Mouse (Mus musculus) kidney, embryonic 16.5 days (tissue): ENCODE measurements around the gene Usp47. TPM values are rescaled to one million over a fixed set of nuclear protein-coding genes. Genes with fewer than 3 reads are reported as not detected.

Experiments
- ATAC-seq: fragments of 200-750 bp; cut with Nextera tagmentation; 2 replicates; pipeline ENCODE4 v1.8.0; 2017; ENCODE audit warnings: moderate TSS enrichment; ENCODE audit not compliant: low FRiP score, low TSS enrichment
- H3K27ac ChIP-seq: fragments of 300-500 bp; sonication (generic); 2 replicates; pipeline ENCODE4 v1.5.1; 2014; ENCODE audit warnings: low read length
- H3K27me3 ChIP-seq: fragments of 300-500 bp; sonication (generic); 2 replicates; pipeline ENCODE4 v1.6.1; 2014; ENCODE audit warnings: low read length, control low read depth, mixed read lengths; ENCODE audit not compliant: insufficient read depth
- H3K36me3 ChIP-seq: fragments of 300-500 bp; sonication (generic); 2 replicates; pipeline ENCODE4 v1.6.1; 2014; ENCODE audit warnings: low read length, control low read depth, mixed read lengths; ENCODE audit not compliant: insufficient read depth
- H3K4me1 ChIP-seq: fragments of 300-500 bp; sonication (generic); 2 replicates; pipeline ENCODE4 v1.6.1; 2014; ENCODE audit warnings: low read length, control low read depth, mixed read lengths; ENCODE audit not compliant: insufficient read depth
- H3K4me2 ChIP-seq: fragments of 300-500 bp; sonication (generic); replicated peaks from 2 replicates; pipeline ENCODE4 v1.6.1; 2014; ENCODE audit warnings: low read depth, low read length
- H3K4me3 ChIP-seq: fragments of 300-500 bp; sonication (generic); 2 replicates; pipeline ENCODE4 v1.5.1; 2014; ENCODE audit warnings: mild to moderate bottlenecking, low read length
- H3K9ac ChIP-seq: fragments of 300-500 bp; sonication (generic); replicated peaks from 2 replicates; pipeline ENCODE4 v1.6.1; 2014; ENCODE audit warnings: low read length
- H3K9me3 ChIP-seq: fragments of 300-500 bp; sonication (generic); 2 replicates; pipeline ENCODE4 v1.6.1; 2016; ENCODE audit warnings: low read length, control low read depth
- WGBS: fragments of 180-500 bp; shearing (Covaris S2); extraction: QIAGEN DNeasy Blood & Tissue Kit; methylation state at CpG from one replicate; pipeline ENCODE4 v1.1.7; 2014; 5-methylcytosine and 5-hydroxymethylcytosine counted together
- polyA plus RNA-seq: library from polyadenylated mRNA; unstranded; fragments of >200 nt; fragmentation: Nextera tagmentation; extraction: Ambion mirVana; gene quantifications from 2 replicates; pipeline ENCODE4 v1.2.1, GENCODE M21; 2015

Usp47 gene
- 63.4 and 65.2 TPM in 2 replicates for polyA plus RNA-seq

DNA sequence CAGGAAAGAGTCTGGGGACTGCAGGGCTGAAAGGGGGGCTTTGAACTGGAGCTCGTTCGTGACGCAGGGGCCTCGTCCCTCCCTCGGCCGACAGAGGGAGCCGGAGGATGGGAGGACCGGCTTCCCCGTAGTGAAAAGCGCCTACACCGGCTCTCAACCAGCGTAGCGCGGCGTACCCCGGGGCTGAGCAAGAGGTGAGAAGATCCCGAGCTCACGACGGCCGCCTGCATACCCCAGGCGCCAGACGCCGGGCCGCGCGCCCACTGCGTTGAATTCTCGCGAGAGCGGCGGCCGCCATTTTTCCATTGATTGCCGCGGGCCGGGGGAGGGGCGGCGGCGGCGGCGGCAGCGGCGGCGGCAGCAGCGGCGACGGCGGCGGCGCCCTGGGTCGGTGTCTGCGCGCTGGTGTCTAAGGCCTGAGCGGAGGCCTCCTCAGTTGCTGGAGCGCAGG is at the start of gene Usp47:
Gene Usp47 (plus strand): TSS at position 355 of the 451 bp plus-strand sequence.
- peak within 1 kb of the TSS; percentile 98 for H3K9ac ChIP-seq
- H3K9me3 ChIP-seq = no peaks in the 10 kb centered on the region
- peaks cover 39% of the 10 kb centered on the region for H3K4me1 ChIP-seq
- H3K27me3 ChIP-seq = no peaks in the 10 kb centered on the region
- peak; percentile 94 for ATAC-seq
- H3K36me3 ChIP-seq = no peaks in the 10 kb centered on the region
- WGBS = 0% methylated on average over 38 of the region's 54 CpGs
- peak within 1 kb of the TSS; percentile 98 for H3K27ac ChIP-seq
- H3K4me2 ChIP-seq = peak within 1 kb of the TSS; percentile 87
- peak within 1 kb of the TSS; percentile 86 for H3K4me3 ChIP-seq

DNA sequence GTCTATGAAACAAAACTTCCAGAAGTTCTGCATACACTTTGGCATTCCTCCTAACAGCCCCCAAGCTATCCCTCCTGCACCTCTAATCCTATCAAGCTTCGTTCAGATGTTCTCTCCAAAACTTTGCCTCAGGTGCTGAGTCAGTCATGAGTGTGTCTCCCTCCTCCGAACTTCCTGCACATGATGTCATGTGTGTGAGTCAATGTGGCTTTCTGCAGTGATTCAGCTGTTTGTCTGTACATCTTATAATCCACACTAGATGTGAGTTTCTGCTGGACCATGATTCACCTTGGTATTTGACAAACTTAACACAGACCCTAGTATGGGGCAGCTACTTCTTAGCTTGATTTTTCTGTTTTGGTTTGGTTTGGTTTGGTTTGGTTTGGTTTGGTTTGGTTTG is 46.9 kb upstream of the Usp47 start:
- no peak overlapping the region for H3K4me3 ChIP-seq
- H3K9me3 ChIP-seq = no peaks in the 10 kb centered on the region
- H3K27ac ChIP-seq = no peak overlapping the region
- H3K4me1 ChIP-seq = no peaks in the 10 kb centered on the region
- 64% methylated on average over 2 of the region's 2 CpGs for WGBS
- no peak overlapping the region for H3K4me2 ChIP-seq
- ATAC-seq = no peak
- no peaks in the 10 kb centered on the region for H3K27me3 ChIP-seq
- no peaks in the 10 kb centered on the region for H3K36me3 ChIP-seq
- H3K9ac ChIP-seq = no peak overlapping the region

DNA sequence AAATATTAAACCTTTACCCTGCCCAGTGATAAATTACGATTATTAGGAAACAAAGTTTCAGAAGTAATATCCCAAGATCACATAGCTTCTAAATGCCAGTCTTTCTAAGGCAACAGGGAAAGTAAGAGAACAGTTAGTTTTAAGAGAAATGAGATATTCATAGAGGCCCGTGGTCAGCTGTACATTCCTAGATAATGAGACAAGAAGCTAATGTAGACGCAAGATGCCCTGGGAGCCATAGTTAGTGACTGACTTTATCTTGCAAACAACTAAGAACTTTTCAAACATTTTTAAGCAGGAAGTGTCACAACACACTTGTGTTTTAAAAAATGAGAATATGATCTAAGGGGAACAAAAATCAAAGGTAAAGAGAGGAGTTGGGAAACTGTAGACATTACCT is 45.4 kb upstream of the Usp47 start:
- ATAC-seq = no peak
- WGBS = 86% methylated on average over 3 of the region's 3 CpGs
- Histone ChIP-seq H3K27ac (no peak overlapping the region), H3K4me2 (no peak overlapping the region), H3K4me1 (no peaks in the 10 kb centered on the region), H3K9ac (no peak overlapping the region), H3K9me3 (no peaks in the 10 kb centered on the region), H3K4me3 (no peak overlapping the region), H3K36me3 (no peaks in the 10 kb centered on the region), H3K27me3 (no peaks in the 10 kb centered on the region)

DNA sequence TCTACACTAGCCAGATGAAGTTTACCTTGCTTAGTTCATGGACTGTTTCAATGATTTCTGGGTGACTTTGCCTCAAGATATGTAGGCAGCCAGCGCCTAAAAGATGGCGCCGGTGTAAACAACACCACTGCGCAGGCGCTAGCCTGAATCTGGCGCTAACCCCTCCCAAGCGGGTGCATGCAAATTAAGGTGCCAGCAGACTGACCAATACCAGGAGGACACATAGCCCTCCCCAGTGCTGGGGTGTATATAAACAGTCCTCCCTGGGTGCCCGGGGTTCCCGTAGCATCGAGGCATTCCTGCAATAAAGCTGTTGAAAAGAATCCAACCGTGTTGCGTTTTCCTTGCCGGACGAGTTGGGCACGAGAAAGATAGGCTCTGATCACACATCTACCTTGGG is 41.0 kb upstream of the Usp47 start:
- H3K4me2 ChIP-seq = no peak overlapping the region
- no peaks in the 10 kb centered on the region for H3K4me1 ChIP-seq
- H3K27me3 ChIP-seq = no peaks in the 10 kb centered on the region
- no peaks in the 10 kb centered on the region for H3K36me3 ChIP-seq
- 96% methylated on average over 15 of the region's 15 CpGs for WGBS
- no peak for ATAC-seq
- no peak overlapping the region for H3K27ac ChIP-seq
- H3K4me3 ChIP-seq = no peak overlapping the region
- H3K9ac ChIP-seq = no peak overlapping the region
- H3K9me3 ChIP-seq = no peaks in the 10 kb centered on the region

DNA sequence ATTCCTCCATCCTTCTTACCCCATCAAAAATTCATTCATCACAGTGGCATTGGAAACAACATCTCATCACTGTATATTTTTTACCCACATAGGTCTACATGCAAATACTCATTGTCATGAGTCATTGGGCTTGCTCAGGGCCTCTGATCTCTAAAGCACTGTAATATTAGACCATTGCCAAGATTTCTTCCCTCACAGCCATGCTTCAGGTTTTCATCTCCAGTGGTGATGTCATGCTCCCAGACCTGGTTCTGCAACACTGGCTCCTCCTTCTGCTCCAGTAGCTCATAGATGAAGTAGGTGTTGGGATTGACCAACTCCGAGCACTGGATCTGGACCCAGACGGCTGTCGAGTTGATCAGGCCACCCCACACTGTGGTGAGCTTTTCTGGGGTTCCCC is 38.8 kb upstream of the Usp47 start:
- ATAC-seq = no peak
- Histone ChIP-seq H3K4me2 (no peak overlapping the region), H3K4me3 (no peak overlapping the region), H3K9me3 (no peaks in the 10 kb centered on the region), H3K27me3 (no peaks in the 10 kb centered on the region), H3K36me3 (no peaks in the 10 kb centered on the region), H3K4me1 (no peaks in the 10 kb centered on the region), H3K27ac (no peak overlapping the region), H3K9ac (no peak overlapping the region)
- WGBS = 93% methylated on average over 3 of the region's 3 CpGs

DNA sequence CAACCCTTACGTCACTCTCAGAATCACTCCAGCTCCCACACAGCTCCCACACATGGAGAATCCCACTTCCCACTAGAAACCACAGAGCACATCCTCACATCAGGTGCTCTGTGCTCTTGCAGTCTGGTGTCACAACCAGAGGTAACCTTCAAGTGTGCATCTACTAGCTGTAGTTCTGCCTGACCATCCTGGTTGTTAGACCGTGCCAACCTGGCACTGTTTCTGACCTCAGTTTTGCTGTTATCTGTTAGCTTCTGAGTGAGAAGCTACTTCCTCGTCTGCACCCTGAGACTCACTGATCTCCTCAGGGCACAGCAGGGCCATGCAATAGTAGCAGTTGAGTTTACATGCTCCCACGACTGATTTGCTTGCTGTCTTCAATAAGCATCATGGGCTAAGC is 38.0 kb upstream of the Usp47 start:
- Histone ChIP-seq H3K27me3 (no peaks in the 10 kb centered on the region), H3K4me3 (no peak overlapping the region), H3K4me2 (no peak overlapping the region), H3K9ac (no peak overlapping the region), H3K27ac (no peak overlapping the region), H3K4me1 (no peaks in the 10 kb centered on the region), H3K36me3 (no peaks in the 10 kb centered on the region), H3K9me3 (no peaks in the 10 kb centered on the region)
- no peak for ATAC-seq
- 68% methylated on average over 4 of the region's 4 CpGs for WGBS

DNA sequence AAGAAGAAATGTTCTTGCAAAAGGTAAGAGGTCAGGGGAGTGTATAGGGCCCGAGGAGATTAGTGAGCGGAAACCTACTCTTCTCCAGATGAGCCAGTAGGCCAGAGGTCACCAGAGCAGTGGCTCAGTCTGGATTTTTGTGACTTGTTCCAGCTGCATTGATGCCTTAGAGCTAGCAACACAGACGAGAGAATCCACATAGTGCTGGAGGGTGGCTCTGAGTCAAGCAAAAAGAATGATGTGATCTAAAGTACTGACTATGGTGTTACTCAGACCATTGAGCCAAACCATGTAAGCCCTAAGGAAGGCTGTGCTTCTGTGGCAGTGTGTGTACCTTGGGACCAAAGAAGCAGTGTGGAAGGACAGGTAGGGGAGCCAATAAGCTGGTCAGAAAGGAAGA is 36.4 kb upstream of the Usp47 start:
- Histone ChIP-seq H3K36me3 (no peaks in the 10 kb centered on the region), H3K9ac (no peak overlapping the region), H3K4me2 (no peak overlapping the region), H3K4me3 (no peak overlapping the region), H3K4me1 (no peaks in the 10 kb centered on the region), H3K27ac (no peak overlapping the region), H3K27me3 (no peaks in the 10 kb centered on the region), H3K9me3 (no peaks in the 10 kb centered on the region)
- WGBS = 79% methylated on average over 3 of the region's 3 CpGs
- no peak for ATAC-seq

DNA sequence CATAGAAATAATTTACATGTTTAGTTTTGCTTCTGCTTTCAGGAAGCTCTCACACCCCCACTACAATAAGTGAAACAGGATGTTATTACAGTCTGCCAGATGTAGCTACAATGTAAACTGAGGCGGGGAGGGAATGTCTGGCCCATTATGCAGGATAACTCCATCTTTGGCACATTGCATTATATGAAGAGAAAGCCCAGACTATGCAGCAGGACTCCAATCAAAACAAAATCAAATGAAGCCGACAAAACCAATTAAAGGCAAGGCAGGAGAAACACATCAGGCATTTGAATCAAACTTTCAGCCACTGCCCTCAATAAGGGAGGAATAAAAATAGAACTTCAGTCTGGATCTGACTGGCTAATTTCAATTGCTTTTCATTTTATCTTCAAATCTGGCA is 25.9 kb upstream of the Usp47 start:
- no peaks in the 10 kb centered on the region for H3K4me1 ChIP-seq
- H3K4me3 ChIP-seq = no peak overlapping the region
- no peaks in the 10 kb centered on the region for H3K27me3 ChIP-seq
- H3K27ac ChIP-seq = no peak overlapping the region
- no peak overlapping the region for H3K4me2 ChIP-seq
- WGBS = 64% methylated on average over 2 of the region's 2 CpGs
- ATAC-seq = no peak
- H3K9me3 ChIP-seq = peaks cover 2% of the 10 kb centered on the region; the same call in 1 of the 2 replicates
- H3K36me3 ChIP-seq = no peaks in the 10 kb centered on the region
- H3K9ac ChIP-seq = no peak overlapping the region

DNA sequence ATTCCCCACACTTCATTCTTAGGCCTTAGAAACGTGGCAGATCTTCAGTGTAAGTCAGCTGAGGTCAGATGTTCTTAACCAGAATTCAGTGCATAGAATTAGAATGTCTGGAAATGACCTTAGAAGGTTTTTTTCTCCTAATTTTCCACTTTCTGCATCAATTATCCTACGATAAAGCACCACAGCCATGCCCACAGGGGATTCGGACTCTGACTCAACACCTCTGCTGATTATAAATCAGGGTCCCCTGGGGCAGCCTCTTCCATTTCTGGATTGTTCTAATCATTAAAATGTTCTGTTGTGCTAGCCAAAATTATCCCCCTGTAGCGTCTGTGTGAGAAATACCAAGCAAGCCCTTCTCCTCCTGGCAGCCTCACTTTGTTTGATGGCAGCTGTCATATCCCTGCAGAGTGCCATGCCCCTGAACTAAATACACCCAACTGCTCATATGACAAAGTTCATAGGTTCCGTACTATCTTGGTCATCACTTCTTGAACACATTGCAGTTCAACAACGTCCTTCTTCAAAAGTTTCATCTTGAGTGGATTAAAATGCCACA is 24.8 kb upstream of the Usp47 start:
- Histone ChIP-seq H3K27me3 (no peaks in the 10 kb centered on the region), H3K9me3 (peaks cover 2% of the 10 kb centered on the region; the same call in 1 of the 2 replicates), H3K36me3 (no peaks in the 10 kb centered on the region), H3K4me3 (no peak overlapping the region), H3K4me2 (no peak overlapping the region), H3K27ac (no peak overlapping the region), H3K4me1 (no peaks in the 10 kb centered on the region), H3K9ac (no peak overlapping the region)
- no peak for ATAC-seq
- 65% methylated on average over 6 of the region's 6 CpGs for WGBS

DNA sequence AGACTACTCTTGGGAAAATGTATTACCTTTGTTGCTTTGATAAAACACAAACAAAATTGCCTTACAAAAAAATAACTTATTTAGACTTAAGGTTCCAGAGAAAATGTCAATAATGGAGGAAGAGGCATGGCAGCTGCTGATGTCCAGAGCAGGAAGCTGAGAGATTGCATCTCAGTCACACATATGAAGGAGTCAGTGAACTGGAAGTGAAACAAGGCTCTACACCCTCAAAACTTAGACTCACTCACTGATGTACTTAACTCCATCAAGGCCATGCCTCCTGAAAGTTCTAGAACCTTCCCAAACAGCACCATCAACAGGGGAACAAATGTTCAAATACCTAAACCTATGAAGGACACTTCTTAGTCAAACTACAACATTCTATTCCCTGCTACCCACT is 23.9 kb upstream of the Usp47 start:
- H3K9ac ChIP-seq = no peak overlapping the region
- no peak overlapping the region for H3K4me2 ChIP-seq

More for the DNA sequence above, 23.9 kb upstream of the Usp47 start:
- Histone ChIP-seq H3K4me1 (no peaks in the 10 kb centered on the region), H3K4me3 (no peak overlapping the region), H3K36me3 (no peaks in the 10 kb centered on the region), H3K27me3 (no peaks in the 10 kb centered on the region), H3K27ac (no peak overlapping the region), H3K9me3 (peaks cover 2% of the 10 kb centered on the region; the same call in 1 of the 2 replicates)
- ATAC-seq = no peak
